Mouse (Mus musculus): ENCODE results near the gene Kcnip4. TPM values are rescaled to one million over a fixed set of nuclear protein-coding genes. Genes with fewer than 3 reads are reported as not detected.

Kcnip4 gene
- polyA plus RNA-seq, 1 experiment from 2014 or later = 0.38 TPM

DNA sequence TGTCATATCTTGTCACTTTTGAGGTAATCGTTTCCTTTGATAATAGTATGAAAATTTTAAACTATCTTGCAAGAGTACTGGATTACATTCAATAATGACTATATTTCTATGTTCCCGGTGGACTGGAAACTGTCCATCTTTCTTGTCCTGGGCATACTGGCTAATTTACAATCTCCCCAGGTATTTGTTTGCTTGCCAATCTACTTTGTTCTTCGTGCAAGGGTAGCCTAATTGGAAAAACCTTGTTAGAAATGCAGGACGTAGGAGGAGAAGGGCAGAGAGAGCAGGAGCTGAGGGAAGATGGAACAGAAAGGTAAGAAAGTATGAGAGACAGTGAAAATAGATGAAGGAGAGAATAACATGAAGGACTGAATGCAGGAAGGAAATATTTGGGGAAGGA, 226.1 kb downstream of the Kcnip4 start:
- no peak overlapping the region for H3K27ac ChIP-seq (ENCODE audit: low read depth, low read length)
- DNase-seq (ENCODE audit: low spot score) = no peak
- H3K4me1 ChIP-seq (replicated peaks; ENCODE audit: control insufficient read depth, insufficient read depth, low read length) = no peaks in the 10 kb centered on the region
- H3K4me2 ChIP-seq = no peak overlapping the region
- ATAC-seq (replicated peaks; ENCODE audit: low FRiP score) = no peak
- no peaks in the 10 kb centered on the region for H3K36me3 ChIP-seq (ENCODE audit: control insufficient read depth, insufficient read depth, low read length)
- H3K4me3 ChIP-seq (ENCODE audit: low read depth, low read length) = no peak overlapping the region
- H3K27me3 ChIP-seq (replicated peaks; ENCODE audit: control insufficient read depth, insufficient read depth, low read length) = no peaks in the 10 kb centered on the region
- H3K9ac ChIP-seq (ENCODE audit: low read depth, low read length) = no peak overlapping the region
- 67% methylated on average over 4 of the region's 4 CpGs for WGBS
- H3K9me3 ChIP-seq (ENCODE audit: control insufficient read depth, low read length) = no peaks in the 10 kb centered on the region; the same call in 1 of the 2 replicates

DNA sequence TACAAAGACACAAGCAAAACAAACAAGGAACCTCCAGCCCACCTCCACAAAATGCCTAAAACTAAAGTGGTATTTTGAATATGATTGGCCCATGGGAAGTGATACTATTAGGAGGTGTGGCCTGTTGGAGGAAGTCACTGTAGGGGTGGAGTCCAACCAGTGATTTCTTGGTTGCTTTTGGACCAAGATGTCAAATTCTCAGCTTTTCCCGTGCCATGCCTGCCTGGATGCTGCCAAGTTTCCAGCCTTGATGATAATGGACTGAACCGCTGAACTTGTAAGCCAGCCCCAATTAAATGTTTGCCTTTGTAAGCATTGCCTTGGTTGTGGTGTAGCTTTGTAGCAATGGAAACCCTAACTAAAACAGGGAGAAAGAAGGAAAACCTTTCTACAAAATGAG, 232.3 kb downstream of the Kcnip4 start:
- H3K4me1 ChIP-seq (replicated peaks; ENCODE audit: control insufficient read depth, insufficient read depth, low read length) = no peaks in the 10 kb centered on the region
- no peak for ATAC-seq (replicated peaks; ENCODE audit: low FRiP score)

DNA sequence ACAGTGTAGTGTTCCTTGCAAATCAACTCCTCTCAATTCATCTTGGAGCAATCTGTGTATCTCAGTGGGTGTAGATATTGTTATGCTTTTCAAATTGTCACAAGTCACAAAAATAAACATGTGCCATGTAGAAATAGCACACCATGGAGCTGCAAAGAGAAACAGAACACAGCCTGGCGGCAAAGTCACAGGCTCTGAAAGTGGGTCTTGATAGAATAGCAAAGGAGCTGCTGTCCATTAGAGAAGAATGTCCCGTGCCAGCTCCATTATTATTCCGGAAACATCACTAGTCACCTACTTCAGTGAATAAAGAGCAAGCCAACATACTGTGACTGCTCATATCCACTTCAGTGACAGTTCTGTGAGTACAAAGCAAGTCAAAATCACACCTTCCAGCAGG, 232.9 kb downstream of the Kcnip4 start:
- no peak overlapping the region for H3K4me3 ChIP-seq (ENCODE audit: low read depth, low read length)
- DNase-seq (ENCODE audit: low spot score) = no peak
- 77% methylated on average over 3 of the region's 3 CpGs for WGBS

More for the DNA sequence above, 232.3 kb downstream of the Kcnip4 start:
- Histone ChIP-seq H3K4me3 (ENCODE audit: low read depth, low read length) (no peak overlapping the region), H3K27me3 (replicated peaks; ENCODE audit: control insufficient read depth, insufficient read depth, low read length) (no peaks in the 10 kb centered on the region), H3K9me3 (ENCODE audit: control insufficient read depth, low read length) (no peaks in the 10 kb centered on the region), H3K4me2 (no peak overlapping the region), H3K27ac (ENCODE audit: low read depth, low read length) (no peak overlapping the region), H3K9ac (ENCODE audit: low read depth, low read length) (no peak overlapping the region), H3K36me3 (ENCODE audit: control insufficient read depth, insufficient read depth, low read length) (no peaks in the 10 kb centered on the region)
- no peak for DNase-seq (ENCODE audit: low spot score)
- WGBS = 71% methylated on average over 2 of the region's 2 CpGs

DNA sequence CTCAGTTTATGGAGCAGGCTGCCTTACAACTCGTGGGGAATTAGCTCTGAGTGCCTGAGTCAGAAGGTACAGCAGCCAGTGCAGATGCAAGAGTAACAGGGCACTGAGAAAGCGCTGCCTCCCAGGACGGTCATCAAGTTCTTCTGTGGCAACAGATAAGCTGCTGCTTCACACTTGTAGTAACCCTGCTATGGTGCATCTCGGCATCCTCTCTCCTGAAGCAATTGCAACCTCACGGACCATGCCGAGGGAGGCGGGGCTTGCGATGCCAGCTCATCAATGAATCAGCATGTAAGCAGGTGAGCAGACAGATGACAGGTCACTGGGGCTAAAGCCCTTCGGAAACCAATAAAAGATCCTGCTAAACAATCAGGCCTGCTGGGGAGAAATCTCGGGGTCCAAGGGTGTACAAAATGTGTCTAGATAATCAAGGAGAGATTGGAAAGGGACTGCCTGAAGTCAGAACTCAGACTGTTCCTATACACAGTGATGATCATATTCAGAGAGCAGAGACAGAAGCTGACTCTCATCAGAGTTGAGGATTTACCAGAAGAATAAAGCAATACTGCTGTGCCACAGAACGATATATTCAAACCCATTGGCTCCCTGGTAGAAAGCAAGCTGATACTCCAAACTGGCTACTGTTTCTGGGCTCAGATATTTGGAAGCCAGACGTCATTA, 239.1 kb downstream of the Kcnip4 start:
- Histone ChIP-seq H3K4me2 (no peak overlapping the region), H3K36me3 (ENCODE audit: control insufficient read depth, insufficient read depth, low read length) (no peaks in the 10 kb centered on the region), H3K4me3 (ENCODE audit: low read depth, low read length) (no peak overlapping the region), H3K27ac (ENCODE audit: low read depth, low read length) (no peak overlapping the region), H3K9ac (ENCODE audit: low read depth, low read length) (no peak overlapping the region), H3K4me1 (replicated peaks; ENCODE audit: control insufficient read depth, insufficient read depth, low read length) (no peaks in the 10 kb centered on the region), H3K27me3 (replicated peaks; ENCODE audit: control insufficient read depth, insufficient read depth, low read length) (no peaks in the 10 kb centered on the region), H3K9me3 (ENCODE audit: control insufficient read depth, low read length) (no peaks in the 10 kb centered on the region)
- ATAC-seq (replicated peaks; ENCODE audit: low FRiP score) (no peak), DNase-seq (ENCODE audit: low spot score) (no peak)
- WGBS = 29% methylated on average over 12 of the region's 12 CpGs

More for the DNA sequence above, 232.9 kb downstream of the Kcnip4 start:
- H3K27ac ChIP-seq (ENCODE audit: low read depth, low read length) = no peak overlapping the region
- H3K4me1 ChIP-seq (replicated peaks; ENCODE audit: control insufficient read depth, insufficient read depth, low read length) = no peaks in the 10 kb centered on the region
- no peak for ATAC-seq (replicated peaks; ENCODE audit: low FRiP score)
- no peaks in the 10 kb centered on the region for H3K27me3 ChIP-seq (replicated peaks; ENCODE audit: control insufficient read depth, insufficient read depth, low read length)
- no peak overlapping the region for H3K4me2 ChIP-seq
- no peaks in the 10 kb centered on the region for H3K9me3 ChIP-seq (ENCODE audit: control insufficient read depth, low read length)
- H3K9ac ChIP-seq (ENCODE audit: low read depth, low read length) = no peak overlapping the region
- no peaks in the 10 kb centered on the region for H3K36me3 ChIP-seq (ENCODE audit: control insufficient read depth, insufficient read depth, low read length)

DNA sequence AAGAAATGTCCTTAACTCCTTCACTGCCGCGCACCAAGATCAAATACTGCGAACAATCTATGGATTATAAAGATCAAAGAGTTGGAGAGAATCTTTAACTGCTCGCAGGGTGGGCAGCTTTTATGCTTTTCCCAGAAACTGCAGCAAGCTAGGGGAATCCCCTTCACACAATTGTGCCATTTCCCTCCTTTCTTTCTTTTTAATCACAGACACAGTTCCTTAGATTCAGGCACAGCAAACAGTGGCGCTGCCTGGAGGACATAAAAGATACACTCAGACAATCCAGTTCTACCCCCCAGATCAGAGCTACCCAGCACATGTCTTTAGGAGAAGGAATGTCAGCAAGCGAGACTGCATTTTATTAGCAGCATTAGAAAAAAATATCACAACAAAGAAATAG, 239.9 kb downstream of the Kcnip4 start:
- ATAC-seq (replicated peaks; ENCODE audit: low FRiP score) (no peak), DNase-seq (ENCODE audit: low spot score) (no peak)
- Histone ChIP-seq H3K9me3 (ENCODE audit: control insufficient read depth, low read length) (no peaks in the 10 kb centered on the region), H3K27ac (ENCODE audit: low read depth, low read length) (no peak overlapping the region), H3K27me3 (replicated peaks; ENCODE audit: control insufficient read depth, insufficient read depth, low read length) (no peaks in the 10 kb centered on the region), H3K4me3 (ENCODE audit: low read depth, low read length) (no peak overlapping the region), H3K36me3 (ENCODE audit: control insufficient read depth, insufficient read depth, low read length) (no peaks in the 10 kb centered on the region), H3K4me2 (no peak overlapping the region), H3K9ac (ENCODE audit: low read depth, low read length) (no peak overlapping the region), H3K4me1 (replicated peaks; ENCODE audit: control insufficient read depth, insufficient read depth, low read length) (no peaks in the 10 kb centered on the region)
- WGBS = 72% methylated on average over 6 of the region's 6 CpGs

DNA sequence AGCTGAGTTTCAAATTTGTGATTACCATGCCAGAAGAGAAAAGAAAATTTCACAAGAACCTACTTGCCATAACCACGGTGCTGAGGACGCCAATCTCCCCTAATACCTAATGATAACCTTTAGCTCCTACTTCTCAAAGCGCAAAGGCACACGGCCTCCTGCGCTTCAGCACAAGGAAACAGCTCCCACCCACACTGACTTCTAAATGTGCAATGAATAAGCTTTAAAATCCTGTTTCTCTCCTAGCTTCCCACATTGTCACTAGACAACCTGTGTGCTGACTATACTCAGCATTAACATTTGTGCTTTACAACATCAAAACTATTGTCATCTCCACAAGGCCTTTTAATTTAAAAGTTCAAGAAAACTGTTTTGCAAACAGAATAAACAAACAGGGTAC, 241.3 kb downstream of the Kcnip4 start:
- WGBS = 58% methylated on average over 5 of the region's 5 CpGs
- DNase-seq (ENCODE audit: low spot score) = no peak

DNA sequence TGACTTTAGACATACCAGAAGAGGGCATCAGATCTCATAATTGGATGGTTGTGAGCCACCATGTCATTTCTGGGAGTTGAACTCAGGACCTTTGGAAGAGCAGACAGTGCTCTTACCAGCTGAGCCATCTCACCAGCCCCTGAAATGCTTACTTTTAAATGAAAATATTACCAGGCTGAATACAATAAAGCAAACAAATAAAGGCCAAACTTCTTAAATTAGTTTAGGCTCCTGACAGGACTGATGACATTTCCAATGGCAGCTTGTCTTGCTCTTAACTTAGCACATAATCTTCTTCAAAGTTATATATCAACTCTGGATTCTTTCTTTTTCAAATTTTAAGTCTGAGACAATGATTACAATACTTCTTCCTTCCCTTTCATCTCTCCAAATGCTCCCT, 252.8 kb downstream of the Kcnip4 start:
- H3K9me3 ChIP-seq (ENCODE audit: control insufficient read depth, low read length) = no peaks in the 10 kb centered on the region
- no peak for ATAC-seq (replicated peaks; ENCODE audit: low FRiP score)
- DNase-seq (ENCODE audit: low spot score) = no peak

More for the DNA sequence above, 241.3 kb downstream of the Kcnip4 start:
- no peaks in the 10 kb centered on the region for H3K27me3 ChIP-seq (replicated peaks; ENCODE audit: control insufficient read depth, insufficient read depth, low read length)
- H3K36me3 ChIP-seq (ENCODE audit: control insufficient read depth, insufficient read depth, low read length) = no peaks in the 10 kb centered on the region
- H3K27ac ChIP-seq (ENCODE audit: low read depth, low read length) = no peak overlapping the region
- H3K9me3 ChIP-seq (ENCODE audit: control insufficient read depth, low read length) = no peaks in the 10 kb centered on the region
- no peak overlapping the region for H3K4me3 ChIP-seq (ENCODE audit: low read depth, low read length)
- no peaks in the 10 kb centered on the region for H3K4me1 ChIP-seq (replicated peaks; ENCODE audit: control insufficient read depth, insufficient read depth, low read length)
- H3K9ac ChIP-seq (ENCODE audit: low read depth, low read length) = no peak overlapping the region
- no peak overlapping the region for H3K4me2 ChIP-seq
- ATAC-seq (replicated peaks; ENCODE audit: low FRiP score) = no peak

DNA sequence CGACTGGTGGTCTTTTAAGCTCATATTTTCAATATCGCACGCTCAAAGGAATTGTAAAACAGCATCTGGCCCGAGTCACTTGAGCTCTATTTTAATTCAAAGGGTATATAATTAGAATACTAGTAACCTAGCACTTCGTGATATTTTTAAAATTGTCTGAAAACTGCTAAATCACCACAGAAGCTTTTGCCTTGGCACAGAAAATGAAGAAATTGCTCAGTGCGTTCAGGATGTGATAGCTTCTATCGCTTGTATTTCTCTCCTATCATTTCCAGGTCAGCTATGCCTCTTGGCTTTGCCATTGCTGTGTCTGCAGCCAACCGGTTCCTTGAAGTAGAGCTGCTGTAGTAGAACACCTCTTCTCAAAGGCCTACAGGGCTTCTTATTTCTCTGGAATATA, 255.9 kb downstream of the Kcnip4 start:
- ATAC-seq (replicated peaks; ENCODE audit: low FRiP score) (no peak), DNase-seq (ENCODE audit: low spot score) (no peak)
- Histone ChIP-seq H3K4me2 (no peak overlapping the region), H3K27ac (ENCODE audit: low read depth, low read length) (no peak overlapping the region), H3K4me1 (replicated peaks; ENCODE audit: control insufficient read depth, insufficient read depth, low read length) (no peaks in the 10 kb centered on the region), H3K36me3 (ENCODE audit: control insufficient read depth, insufficient read depth, low read length) (no peaks in the 10 kb centered on the region), H3K27me3 (replicated peaks; ENCODE audit: control insufficient read depth, insufficient read depth, low read length) (no peaks in the 10 kb centered on the region), H3K9me3 (ENCODE audit: control insufficient read depth, low read length) (no peaks in the 10 kb centered on the region), H3K4me3 (ENCODE audit: low read depth, low read length) (no peak overlapping the region), H3K9ac (ENCODE audit: low read depth, low read length) (no peak overlapping the region)
- 80% methylated on average over 8 of the region's 8 CpGs for whole genome bisulfite sequencing

More for the DNA sequence above, 252.8 kb downstream of the Kcnip4 start:
- Histone ChIP-seq H3K4me1 (replicated peaks; ENCODE audit: control insufficient read depth, insufficient read depth, low read length) (no peaks in the 10 kb centered on the region), H3K27ac (ENCODE audit: low read depth, low read length) (no peak overlapping the region), H3K27me3 (replicated peaks; ENCODE audit: control insufficient read depth, insufficient read depth, low read length) (no peaks in the 10 kb centered on the region), H3K36me3 (ENCODE audit: control insufficient read depth, insufficient read depth, low read length) (no peaks in the 10 kb centered on the region), H3K4me3 (ENCODE audit: low read depth, low read length) (no peak overlapping the region), H3K4me2 (no peak overlapping the region), H3K9ac (ENCODE audit: low read depth, low read length) (no peak overlapping the region)

DNA sequence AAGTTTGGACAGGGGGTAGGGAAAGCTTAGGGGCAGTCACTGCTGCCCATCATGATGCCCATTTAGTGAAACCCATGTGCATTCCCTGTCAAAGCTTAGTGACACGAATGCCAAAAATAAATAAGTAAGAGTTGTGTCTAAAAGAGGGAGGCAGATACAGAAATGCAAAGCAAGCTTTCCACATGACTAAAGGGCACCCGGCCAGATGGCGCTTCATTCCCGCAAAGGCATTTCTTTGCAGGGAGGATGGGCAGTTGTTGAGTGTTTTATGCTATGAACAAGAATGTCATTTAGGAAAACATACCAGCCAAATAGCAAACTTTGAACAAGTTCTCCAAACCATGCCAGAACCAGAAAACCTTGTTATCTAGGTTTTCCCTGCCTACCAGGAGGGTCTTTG, 265.4 kb downstream of the Kcnip4 start:
- Histone ChIP-seq H3K9ac (ENCODE audit: low read depth, low read length) (no peak overlapping the region), H3K4me2 (no peak overlapping the region), H3K27me3 (replicated peaks; ENCODE audit: control insufficient read depth, insufficient read depth, low read length) (no peaks in the 10 kb centered on the region), H3K4me3 (ENCODE audit: low read depth, low read length) (no peak overlapping the region), H3K36me3 (ENCODE audit: control insufficient read depth, insufficient read depth, low read length) (no peaks in the 10 kb centered on the region), H3K4me1 (replicated peaks; ENCODE audit: control insufficient read depth, insufficient read depth, low read length) (no peaks in the 10 kb centered on the region), H3K27ac (ENCODE audit: low read depth, low read length) (no peak overlapping the region), H3K9me3 (ENCODE audit: control insufficient read depth, low read length) (no peaks in the 10 kb centered on the region)
- DNase-seq (ENCODE audit: low spot score) (no peak), ATAC-seq (replicated peaks; ENCODE audit: low FRiP score) (no peak)
- WGBS = 91% methylated on average over 4 of the region's 4 CpGs

Data from liver, embryonic 11.5 days (tissue).